Mouse (Mus musculus) intestine, postnatal 0 days (tissue): ENCODE data around the gene Vav1. TPM values are rescaled to one million over a fixed set of nuclear protein-coding genes. Genes with fewer than 3 reads are reported as not detected.

Experiments used
- ATAC-seq: fragments of 200-750 bp; cut with Nextera tagmentation; 2 replicates; pipeline ENCODE4 v1.8.0; 2017; ENCODE audit warnings: mild to moderate bottlenecking, moderate TSS enrichment, moderate library complexity
- H3K27ac ChIP-seq: fragments of 300-500 bp; sonication (generic); 2 replicates; pipeline ENCODE4 v1.5.1; 2014; ENCODE audit warnings: mild to moderate bottlenecking, low read depth, low read length, moderate library complexity
- H3K27me3 ChIP-seq: fragments of 300-500 bp; sonication (generic); replicated peaks from 2 replicates; pipeline ENCODE4 v1.6.1; 2014; ENCODE audit warnings: low read length, mixed read lengths; ENCODE audit not compliant: control insufficient read depth, insufficient read depth
- H3K36me3 ChIP-seq: fragments of 300-500 bp; sonication (generic); 2 replicates; pipeline ENCODE4 v1.6.1; 2014; ENCODE audit warnings: mild to moderate bottlenecking, moderate library complexity; ENCODE audit not compliant: control insufficient read depth, insufficient read depth
- H3K4me1 ChIP-seq: fragments of 300-500 bp; sonication (generic); replicated peaks from 2 replicates; pipeline ENCODE4 v1.6.1; 2014; ENCODE audit warnings: antibody characterized with exemption, low read length, mixed read lengths; ENCODE audit not compliant: control insufficient read depth, insufficient read depth
- H3K4me2 ChIP-seq: fragments of 300-500 bp; sonication (generic); replicated peaks from 2 replicates; pipeline ENCODE4 v1.6.1; 2014; ENCODE audit warnings: low read depth, mild to moderate bottlenecking, moderate library complexity
- H3K4me3 ChIP-seq: fragments of 300-500 bp; sonication (generic); 2 replicates; pipeline ENCODE4 v1.5.1; 2014; ENCODE audit warnings: low read depth, low read length
- H3K9ac ChIP-seq: fragments of 300-500 bp; sonication (generic); 2 replicates; pipeline ENCODE4 v1.6.1; 2014; ENCODE audit warnings: mild to moderate bottlenecking, low read depth, low read length
- H3K9me3 ChIP-seq: fragments of 300-500 bp; sonication (generic); 2 replicates; pipeline ENCODE4 v1.6.1; 2016; ENCODE audit warnings: mixed run types; ENCODE audit not compliant: control insufficient read depth
- CTCF ChIP-seq: sonication (generic); IDR thresholded peaks from 2 replicates; pipeline ENCODE4 v1.5.1; 2016; ENCODE audit warnings: low read depth, mild to moderate bottlenecking, control low read depth, antibody characterized with exemption, moderate library complexity
- WGBS: fragments of 180-500 bp; shearing (Covaris S2); extraction: QIAGEN DNeasy Blood & Tissue Kit; methylation state at CpG from one replicate; pipeline ENCODE4 v1.1.7; 2014; 5-methylcytosine and 5-hydroxymethylcytosine counted together
- polyA plus RNA-seq: library from polyadenylated mRNA; unstranded; fragments of >200 nt; fragmentation: Nextera tagmentation; extraction: Ambion mirVana; gene quantifications from 2 replicates; pipeline ENCODE4 v1.2.1, GENCODE M21; 2015

The Vav1 gene
- polyA plus RNA-seq, 1 experiment from 2014 or later: 1.1 TPM

- no peak overlapping the region for H3K9ac ChIP-seq
- no peak for ATAC-seq
- H3K27me3 ChIP-seq: no peaks in the 10 kb centered on the region
- no peaks in the 10 kb centered on the region for H3K36me3 ChIP-seq
- 80% methylated on average over 9 of the region's 9 CpGs for WGBS
- H3K4me2 ChIP-seq: no peak overlapping the region
- TF ChIP-seq CTCF: no peak
- H3K4me3 ChIP-seq: no peak overlapping the region
- H3K27ac ChIP-seq: no peak overlapping the region
- H3K9me3 ChIP-seq: no peaks in the 10 kb centered on the region
- no peaks in the 10 kb centered on the region for H3K4me1 ChIP-seq
These were observed 11.2 kb downstream of the Vav1 start for GRCm38 (mm10) chr17:57290001-57290670.

- Histone ChIP-seq H3K4me1 (no peaks in the 10 kb centered on the region), H3K36me3 (no peaks in the 10 kb centered on the region), H3K4me2 (no peak overlapping the region), H3K27me3 (no peaks in the 10 kb centered on the region), H3K9me3 (no peaks in the 10 kb centered on the region), H3K27ac (no peak overlapping the region), H3K4me3 (no peak overlapping the region), H3K9ac (no peak overlapping the region)
- WGBS: 76% methylated on average over 7 of the region's 7 CpGs
- no peak for ATAC-seq
- TF ChIP-seq CTCF: no peak
These were observed 11.8 kb downstream of the Vav1 start for GRCm38 (mm10) chr17:57290671-57291055.

GRCm38 (mm10) chr17:57292302-57292701 is 13.4 kb downstream of the Vav1 start:
- no peak for TF ChIP-seq CTCF
- H3K9ac ChIP-seq: no peak overlapping the region
- ATAC-seq: no peak
- 87% methylated on average over 2 of the region's 2 CpGs for WGBS
- H3K9me3 ChIP-seq: no peaks in the 10 kb centered on the region
- H3K4me1 ChIP-seq: no peaks in the 10 kb centered on the region
- no peak overlapping the region for H3K4me3 ChIP-seq
- H3K27ac ChIP-seq: no peak overlapping the region
- no peaks in the 10 kb centered on the region for H3K27me3 ChIP-seq
- H3K36me3 ChIP-seq: no peaks in the 10 kb centered on the region
- no peak overlapping the region for H3K4me2 ChIP-seq

- WGBS: 94% methylated on average over 9 of the region's 9 CpGs
- ATAC-seq: no peak
- no peaks in the 10 kb centered on the region for H3K9me3 ChIP-seq
- H3K4me1 ChIP-seq: no peaks in the 10 kb centered on the region
- no peak for TF ChIP-seq CTCF
- no peaks in the 10 kb centered on the region for H3K27me3 ChIP-seq
- H3K4me3 ChIP-seq: no peak overlapping the region
- no peak overlapping the region for H3K9ac ChIP-seq
- H3K4me2 ChIP-seq: no peak overlapping the region
- no peaks in the 10 kb centered on the region for H3K36me3 ChIP-seq
- H3K27ac ChIP-seq: no peak overlapping the region
These were observed 14.1 kb downstream of the Vav1 start for GRCm38 (mm10) chr17:57292968-57293367.

DNA sequence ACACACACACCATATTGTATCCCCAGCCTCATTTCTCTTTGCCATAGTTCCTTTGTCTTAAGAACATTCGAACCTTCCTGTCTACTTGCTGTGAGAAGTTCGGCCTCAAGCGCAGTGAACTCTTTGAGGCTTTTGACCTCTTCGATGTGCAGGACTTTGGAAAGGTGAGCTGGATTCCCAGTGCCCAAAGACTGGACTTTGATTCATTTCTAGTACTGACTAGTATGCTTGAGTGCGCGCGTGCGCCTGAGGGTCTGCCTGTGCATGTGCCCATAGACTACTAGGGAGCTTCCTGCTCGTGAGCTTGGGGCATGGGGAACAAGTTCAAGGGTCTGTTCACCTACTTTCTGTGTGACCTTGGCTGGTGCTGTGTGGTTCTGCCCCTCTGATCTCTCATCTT is 17.0 kb downstream of the Vav1 start:
- H3K4me3 ChIP-seq: no peak overlapping the region
- H3K27me3 ChIP-seq: no peaks in the 10 kb centered on the region
- no peak overlapping the region for H3K4me2 ChIP-seq
- no peak overlapping the region for H3K9ac ChIP-seq
- no peak for TF ChIP-seq CTCF
- no peak for ATAC-seq
- no peaks in the 10 kb centered on the region for H3K9me3 ChIP-seq
- no peak overlapping the region for H3K27ac ChIP-seq
- WGBS: 91% methylated on average over 9 of the region's 9 CpGs
- H3K36me3 ChIP-seq: no peaks in the 10 kb centered on the region
- no peaks in the 10 kb centered on the region for H3K4me1 ChIP-seq

- Histone ChIP-seq H3K4me2 (no peak overlapping the region), H3K27me3 (no peaks in the 10 kb centered on the region), H3K9ac (no peak overlapping the region), H3K9me3 (no peaks in the 10 kb centered on the region), H3K4me1 (no peaks in the 10 kb centered on the region), H3K27ac (no peak overlapping the region), H3K4me3 (no peak overlapping the region), H3K36me3 (no peaks in the 10 kb centered on the region)
- no peak for TF ChIP-seq CTCF
- no peak for ATAC-seq
- 82% methylated on average over 12 of the region's 12 CpGs for WGBS
These were observed 18.1 kb downstream of the Vav1 start for GRCm38 (mm10) chr17:57297040-57297439.

DNA sequence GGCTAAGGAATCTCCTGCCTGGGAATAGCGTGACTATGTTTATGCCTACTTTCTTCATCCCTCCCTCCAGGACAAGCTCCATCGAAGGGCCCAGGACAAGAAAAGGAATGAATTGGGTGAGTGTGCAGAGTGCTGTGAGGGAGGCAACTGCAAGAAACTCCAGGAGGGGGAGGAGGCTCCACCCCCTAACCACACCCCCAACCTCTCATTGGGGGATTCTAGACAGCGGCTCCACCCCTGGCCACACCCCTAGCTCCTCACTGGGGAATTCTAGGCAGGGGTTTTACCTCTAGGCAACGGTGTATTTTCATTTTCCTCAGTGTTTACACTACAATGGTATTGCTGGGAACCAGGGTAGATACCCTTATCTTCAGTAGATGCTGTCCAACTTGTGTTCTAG is 26.7 kb downstream of the Vav1 start:
- Histone ChIP-seq H3K4me3 (no peak overlapping the region), H3K9ac (no peak overlapping the region), H3K9me3 (no peaks in the 10 kb centered on the region), H3K36me3 (no peaks in the 10 kb centered on the region), H3K27me3 (no peaks in the 10 kb centered on the region), H3K4me2 (no peak overlapping the region), H3K4me1 (no peaks in the 10 kb centered on the region), H3K27ac (no peak overlapping the region)
- TF ChIP-seq CTCF: no peak
- ATAC-seq: no peak
- 59% methylated on average over 4 of the region's 4 CpGs for WGBS
